Mouse (Mus musculus) adrenal gland, adult 8-10 months (tissue): ENCODE results near the gene Sox2. TPM values are rescaled to one million over a fixed set of nuclear protein-coding genes. Genes with fewer than 3 reads are reported as not detected.

Experiments used
- DNase-seq: peaks from one replicate; pipeline ENCODE4 v3.0.0; 2022
- total RNA-seq, 4 experiments: library from RNA; stranded (reverse); gene quantifications; 2 replicates each; pipeline ENCODE4 v1.2.4; 2022

Gene Sox2
- total RNA-seq, 4 experiments from 2014 or later: 0.28 to 0.38 (median 0.33) TPM

DNA sequence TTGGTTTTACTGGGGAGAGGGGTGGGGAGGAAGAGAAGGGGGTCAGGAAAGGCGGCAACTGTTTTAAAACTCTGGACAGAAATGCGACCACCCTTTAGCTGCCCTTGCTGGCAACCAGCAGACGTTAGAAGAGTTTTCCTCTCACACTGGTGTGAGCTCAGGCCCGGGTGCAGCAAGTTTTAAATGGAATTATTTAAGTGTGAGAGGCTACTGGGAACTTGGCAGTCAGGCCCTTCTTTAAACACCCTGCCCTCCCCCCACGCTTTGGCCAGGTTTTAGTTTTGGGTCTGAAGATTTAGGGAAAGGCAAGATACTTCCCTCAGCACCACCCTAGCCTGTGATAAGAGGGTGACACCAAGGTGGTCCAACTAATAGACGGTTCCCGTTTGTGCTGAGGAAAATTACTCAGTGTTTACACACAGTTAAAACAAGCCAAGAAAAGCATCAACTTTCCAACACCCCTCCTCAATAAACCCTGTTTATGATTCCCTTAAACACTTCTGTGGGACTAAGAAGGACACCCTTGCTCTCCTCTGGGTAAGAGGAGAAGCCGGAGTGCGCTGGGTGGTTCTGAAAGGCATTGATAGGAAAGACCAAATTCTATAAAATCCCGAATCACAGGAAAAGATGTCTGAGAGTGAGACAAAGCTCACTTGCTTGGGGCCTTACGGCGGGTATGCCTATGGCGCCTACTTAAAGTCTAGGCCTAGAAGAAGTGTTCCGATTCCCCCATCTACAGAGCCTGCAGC is 10.5 kb downstream of the Sox2 start:
- no peak for DNase-seq

DNA sequence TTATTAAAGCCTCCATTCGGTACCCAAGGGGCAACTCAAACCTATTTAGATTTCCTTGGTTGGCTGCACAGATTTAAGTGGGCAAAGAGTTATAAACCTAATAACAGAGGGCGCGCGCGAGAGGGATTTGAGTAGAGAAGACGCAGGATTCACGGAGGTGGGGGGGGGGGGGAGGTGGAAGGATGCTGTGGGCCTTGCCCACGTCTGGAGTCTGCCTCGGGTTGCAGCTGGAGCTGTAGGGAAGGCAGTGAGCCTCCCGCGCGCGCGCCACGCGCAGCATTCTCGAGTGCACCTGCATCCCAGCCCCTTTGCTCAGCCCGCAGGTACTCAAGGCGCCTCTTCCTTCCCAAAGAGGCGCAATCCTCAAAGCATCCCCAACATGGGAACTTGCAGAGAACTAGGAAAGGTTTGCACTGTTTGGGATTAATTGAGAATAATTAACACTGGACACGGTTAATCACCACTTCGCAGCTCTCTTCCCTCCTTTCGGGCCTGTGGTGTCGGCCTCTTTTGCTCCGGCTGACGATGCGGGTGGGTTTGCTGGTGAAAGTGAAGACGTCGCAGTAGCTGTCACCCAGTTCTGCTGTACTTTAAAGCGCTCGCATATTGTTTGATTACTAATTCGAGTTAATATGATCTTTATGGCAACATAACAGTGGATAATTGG is 11.3 kb downstream of the Sox2 start:
- no peak for DNase-seq

DNA sequence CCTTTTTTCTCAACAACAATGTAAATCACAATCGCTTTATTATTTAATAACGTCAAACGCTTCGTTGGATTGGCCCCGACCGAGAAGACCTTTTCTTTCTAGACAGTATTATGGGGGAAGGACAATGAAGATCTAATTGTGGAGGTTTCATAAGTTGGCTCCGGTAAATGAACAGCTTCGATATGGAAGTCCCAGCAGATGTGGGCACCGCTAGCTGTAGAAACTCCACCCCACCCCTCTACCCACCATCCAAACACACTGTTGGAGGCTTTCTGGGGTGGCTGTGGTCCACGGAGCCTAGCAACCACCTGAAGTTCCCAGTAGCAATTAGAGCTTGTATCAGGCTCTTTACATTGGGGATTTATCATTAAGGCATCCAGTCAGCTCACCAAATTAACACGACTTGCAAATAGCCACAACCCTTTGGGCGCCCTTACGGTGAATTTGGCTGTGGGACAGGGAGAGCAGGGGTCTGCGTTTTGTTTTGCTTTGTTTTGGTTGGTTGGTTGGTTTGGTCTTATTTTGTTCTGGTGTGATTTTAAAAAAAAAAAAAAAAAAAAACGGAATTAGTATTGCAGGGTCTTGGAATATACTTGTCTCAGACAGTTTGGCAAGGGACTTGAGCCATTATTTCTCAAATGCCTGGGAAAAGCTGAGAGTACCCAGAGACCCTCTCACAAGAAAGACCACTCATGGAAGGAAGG is 12.0 kb downstream of the Sox2 start:
- no peak for DNase-seq

DNA sequence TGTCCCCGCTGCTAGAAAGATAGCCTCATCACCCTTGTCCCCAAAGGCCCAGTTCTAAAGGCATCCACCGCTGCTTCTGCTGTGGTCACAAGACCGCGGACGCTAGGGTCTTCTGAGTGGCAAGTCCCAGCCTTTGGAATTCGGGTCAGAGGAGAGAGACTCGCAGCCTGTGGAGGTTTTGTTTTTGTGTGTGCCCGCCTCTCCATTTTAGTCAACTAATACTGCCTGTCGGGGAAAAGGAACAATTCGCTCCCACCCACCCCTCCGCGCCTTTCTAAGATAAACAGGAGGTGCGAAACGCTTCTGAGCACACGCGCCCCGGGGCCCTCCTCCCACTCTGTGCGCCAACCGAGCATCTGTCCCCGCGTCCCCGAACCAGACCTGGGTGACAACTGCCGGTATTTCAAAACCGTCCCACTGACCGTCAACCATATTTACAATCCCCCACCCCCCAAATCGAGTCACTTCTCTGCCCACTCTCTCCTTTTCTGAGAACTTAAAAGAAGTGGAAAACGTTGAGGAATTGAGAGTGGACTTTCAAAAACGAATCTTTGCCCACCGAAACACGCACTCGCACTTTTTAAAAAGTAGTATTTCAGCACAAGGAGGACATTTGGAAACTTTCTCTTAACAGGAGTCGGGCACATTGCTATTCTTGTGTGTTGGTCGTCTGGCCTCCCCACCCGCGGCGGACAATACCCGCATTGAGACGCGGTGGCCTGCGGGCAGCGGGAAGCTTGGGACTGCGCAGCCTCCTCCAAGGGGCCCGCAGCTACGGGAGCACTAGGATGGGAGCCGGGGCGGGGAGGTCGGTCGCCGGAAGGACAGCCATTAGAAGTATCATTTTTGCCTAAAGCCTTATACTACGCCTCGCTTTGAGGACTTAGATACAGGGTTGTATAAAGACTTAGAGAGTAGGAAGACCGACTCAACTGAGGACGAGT is 12.8 kb downstream of the Sox2 start:
- no peak for DNase-seq

DNA sequence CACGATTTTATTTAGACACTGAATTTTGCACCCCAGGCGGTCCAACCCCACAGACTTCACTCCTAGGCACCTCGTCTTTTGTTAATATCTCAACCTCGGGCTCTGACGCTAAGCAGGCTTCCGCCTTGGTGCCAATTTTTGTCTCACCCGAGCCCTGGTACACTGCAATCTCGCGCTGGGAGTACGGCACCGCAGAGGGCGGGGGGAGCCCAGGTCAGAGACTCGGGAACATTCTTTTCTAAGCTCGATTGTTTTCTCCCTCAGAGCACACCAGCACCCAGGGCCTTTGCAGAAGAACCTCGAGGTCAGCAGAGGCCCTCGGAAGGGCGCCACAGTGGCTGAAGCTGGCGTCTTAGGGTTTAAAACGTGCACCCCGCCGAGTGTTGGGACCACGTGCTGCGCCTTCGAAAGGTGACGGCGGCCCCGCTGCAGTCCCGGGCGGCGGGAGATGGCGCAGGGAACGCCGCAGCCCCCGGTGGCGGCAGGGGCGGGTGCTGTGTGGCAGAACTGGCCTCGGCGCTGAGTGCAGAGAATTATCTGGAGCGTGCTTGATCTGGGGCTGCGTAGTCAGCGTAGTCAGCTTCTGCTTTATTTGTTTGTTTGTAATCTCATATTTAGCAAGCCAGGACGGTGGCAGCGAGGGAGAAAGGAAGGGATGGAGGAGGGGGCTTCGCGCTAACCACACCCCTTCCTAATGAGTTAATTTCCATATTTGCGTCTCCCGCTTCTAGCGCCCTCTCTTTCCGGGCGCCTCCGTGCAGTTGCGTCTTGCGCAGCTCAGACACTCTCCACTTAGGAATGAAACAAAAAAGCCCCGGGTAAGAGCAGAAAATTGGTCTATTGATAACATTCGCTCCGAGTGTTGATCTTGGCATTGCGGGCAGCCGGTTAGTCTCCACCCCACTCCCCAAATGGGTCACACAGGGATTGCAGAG is 13.8 kb downstream of the Sox2 start:
- DNase-seq: no peak

DNA sequence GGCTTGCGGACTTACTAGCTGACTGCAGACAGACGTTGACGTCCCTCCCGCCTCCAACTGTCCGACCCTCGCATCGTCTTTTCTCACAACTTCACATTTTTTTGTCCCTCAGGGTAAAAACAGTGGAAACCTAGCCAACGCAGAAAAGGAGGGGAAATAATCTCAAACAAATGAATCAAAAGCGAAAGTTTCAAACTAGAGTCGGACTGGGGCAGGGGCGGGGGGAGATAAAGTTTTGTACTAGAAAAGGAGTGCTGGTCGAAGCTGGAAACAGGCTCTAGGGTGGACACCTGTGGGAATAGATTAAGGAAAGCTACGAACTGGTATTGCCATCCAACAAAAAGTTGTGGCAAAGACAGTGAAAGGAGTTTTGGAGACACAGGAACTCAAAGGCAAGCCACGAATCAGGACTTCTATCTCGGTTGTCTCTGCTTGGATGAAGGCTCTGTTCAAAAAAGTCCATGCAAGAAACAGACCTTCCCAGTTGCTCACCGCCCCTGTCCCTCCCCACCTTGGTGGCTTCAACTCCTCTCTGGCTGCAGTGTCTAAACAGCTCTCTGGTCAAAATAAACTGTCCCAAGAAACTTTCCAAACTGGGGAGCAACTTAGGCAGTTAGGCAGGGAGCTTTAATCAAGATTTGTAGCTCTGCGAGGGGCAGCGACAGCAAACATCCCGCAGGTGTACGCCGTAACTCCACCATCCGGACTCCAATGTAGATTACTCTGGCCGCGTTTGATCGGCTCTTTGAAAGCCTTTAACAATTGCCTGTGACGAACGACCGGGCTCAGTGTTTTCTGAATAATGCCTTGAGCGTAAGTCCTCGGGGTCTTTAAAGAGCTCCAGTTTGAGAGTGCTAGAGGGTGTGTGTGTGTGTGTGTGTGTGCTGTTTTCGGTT is 14.7 kb downstream of the Sox2 start:
- no peak for DNase-seq

DNA sequence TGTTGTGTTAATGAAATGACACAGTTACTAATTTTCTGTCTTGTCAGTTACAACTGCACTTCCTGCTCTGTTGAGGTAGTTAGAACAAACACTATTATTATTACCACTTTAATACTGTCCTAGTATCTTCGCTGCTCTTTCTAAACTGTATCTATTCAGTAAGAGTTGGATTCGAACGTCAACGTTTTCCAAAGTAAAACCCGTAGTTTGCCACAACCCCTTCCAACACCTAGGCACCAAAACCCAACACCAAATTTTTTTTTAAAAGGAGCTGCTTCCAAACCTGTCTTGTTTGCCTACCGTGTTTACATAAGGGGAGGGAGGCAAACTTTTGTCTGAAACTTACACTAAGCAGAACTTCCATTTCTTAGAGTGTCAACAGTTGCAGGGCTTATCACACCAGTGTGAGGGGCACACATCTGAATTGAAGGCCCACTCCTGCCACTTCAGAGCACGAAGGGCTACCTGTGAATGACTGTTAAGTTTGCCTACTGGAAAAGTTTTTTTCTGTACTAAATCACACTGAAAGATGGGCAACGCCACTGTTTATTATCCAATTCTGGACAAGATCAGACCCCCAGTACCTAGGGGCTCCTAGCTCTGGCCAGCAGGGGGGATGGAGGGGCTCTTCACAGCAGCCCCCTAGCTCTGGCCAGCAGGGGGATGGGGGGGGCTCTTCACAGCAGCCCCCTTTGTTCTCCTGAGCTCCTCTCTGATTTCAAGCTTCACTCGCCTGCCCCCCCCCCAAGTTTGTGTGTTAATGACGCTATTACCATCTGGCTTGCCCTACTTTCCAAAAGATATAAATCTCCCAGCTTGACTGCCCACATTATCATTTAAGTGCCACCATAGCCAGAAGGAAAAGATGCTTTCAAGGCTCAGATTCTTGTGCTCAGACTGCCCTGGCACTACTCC is 15.8 kb downstream of the Sox2 start:
- DNase-seq: no peak

DNA sequence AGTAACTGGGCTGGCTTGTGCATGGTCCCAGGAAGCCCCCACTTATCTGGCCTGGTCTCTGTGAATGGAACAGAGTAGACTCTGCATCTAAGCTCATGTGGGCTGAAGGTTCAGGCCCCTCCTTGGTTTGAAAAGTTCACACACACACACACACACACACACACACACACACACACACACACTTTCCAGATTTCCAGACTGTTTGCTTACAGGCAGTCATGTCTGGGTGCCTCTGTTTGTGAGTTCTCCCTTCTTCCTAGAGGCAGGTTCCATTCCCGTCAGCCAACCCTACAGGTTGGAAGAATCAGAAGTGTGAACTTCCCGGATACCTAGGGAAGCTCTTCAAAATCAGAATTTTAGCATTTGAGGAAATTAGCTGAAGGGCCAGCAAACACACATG is 17.0 kb downstream of the Sox2 start:
- no peak for DNase-seq

DNA sequence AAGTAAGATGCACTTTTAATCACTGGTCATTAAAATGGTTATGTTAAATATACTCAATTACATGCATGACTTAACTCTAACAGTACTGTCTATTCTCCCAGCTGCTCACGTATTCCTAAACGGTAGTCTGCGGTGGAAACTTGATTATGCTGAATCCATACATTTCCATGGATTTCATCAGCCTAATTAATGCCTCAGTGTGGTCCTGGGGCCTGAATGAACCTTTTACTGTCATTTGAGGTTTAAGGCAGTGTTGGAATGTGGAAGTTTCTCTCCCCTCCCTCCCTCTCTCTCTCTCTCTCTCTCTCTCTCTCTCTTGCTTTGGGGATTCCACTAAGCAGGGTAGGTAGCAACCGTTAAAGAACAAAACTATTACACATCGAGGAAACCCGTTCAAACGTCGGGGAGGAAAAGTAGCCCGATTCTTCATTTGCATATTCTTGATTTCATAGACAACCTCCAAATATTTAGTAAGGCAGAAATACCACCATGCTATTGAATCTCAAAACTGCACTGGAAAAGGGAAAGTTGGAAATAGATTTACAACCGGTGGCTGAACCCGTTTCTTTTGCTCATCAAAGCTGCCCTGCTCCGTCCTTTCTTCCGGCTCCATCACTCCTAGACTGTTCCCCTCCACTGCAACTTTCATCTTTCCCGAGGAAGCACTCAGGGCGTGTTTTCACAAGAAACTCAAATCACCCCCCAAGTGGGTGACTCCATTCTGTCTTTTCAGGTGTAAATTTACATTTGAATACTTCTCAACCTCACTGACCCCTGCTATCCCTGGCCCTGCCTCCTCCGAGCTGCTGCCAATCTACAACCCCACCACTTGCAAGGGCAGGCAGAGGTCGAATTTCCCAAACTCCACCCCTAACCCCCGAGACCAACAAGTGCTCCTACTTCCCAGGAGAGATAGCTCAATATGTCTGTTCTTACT is 17.9 kb downstream of the Sox2 start:
- DNase-seq: no peak

DNA sequence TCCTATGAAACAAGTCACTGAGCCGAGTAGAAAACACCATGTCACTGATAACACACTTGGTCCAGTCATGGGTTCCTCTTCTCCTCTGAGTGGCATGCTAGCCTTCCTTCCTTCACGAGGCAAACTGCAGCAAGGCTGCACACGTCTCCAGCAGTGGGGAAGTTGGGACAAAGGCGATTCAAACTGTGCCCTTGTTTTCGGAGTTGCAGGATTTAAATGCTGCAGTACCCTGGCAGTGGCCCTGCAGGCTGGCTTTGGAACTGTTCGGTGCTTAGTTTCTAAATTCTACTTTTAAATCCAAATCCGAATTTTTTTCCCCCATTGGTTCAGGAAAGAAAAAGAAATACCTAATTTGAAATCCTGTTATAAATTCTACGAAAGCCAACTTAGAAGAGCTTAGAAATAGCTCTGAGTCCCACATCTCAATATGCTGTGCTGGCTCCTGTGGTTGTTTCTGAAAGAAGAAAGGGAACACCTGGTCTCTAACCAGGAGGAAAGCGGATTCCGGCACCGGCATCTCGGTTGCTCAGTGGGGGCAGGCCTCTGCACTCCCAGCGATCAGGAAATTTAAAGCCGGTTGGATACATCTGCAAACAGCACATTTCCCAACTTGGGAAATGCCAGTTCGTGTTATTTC is 20.9 kb downstream of the Sox2 start:
- no peak for DNase-seq

DNA sequence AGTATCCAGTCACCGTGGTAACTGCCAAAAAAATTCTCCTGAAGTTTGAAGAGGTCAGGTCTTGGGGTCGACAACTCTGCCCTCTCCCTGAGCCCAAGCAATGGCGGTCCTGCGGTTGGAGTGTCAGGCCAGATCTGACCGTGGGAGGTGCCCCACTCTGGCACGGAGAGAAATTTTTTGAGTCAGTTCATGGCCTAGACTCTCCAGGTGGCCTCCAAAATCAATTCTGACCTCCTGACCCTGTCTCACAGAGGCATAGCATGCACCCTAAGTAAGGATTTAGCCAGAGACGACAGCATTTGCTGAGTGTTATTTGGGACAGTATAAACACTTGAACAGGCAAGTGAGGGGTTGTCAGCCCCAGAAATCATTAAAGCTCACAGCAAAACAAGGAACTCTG is 28.6 kb downstream of the Sox2 start:
- no peak for DNase-seq

DNA sequence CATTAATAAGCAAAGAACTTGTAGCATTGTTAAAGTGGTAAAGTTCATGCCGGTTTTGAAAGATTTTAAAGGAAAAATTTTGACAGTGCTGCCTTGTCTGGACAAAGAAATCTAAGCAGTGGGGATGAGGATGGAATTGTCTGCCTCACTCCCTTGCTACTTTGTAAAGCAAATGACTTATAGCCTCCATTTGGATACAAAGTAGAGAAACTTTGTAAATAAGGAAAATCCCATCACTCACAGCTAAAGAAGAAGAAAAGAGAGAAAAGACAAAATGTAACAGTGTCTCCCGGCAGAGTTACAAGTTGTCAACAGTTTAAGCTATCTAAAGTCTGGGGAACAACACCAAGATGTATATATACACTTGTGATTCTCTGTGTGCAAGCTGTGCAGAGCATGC is 29.2 kb downstream of the Sox2 start:
- DNase-seq: no peak

DNA sequence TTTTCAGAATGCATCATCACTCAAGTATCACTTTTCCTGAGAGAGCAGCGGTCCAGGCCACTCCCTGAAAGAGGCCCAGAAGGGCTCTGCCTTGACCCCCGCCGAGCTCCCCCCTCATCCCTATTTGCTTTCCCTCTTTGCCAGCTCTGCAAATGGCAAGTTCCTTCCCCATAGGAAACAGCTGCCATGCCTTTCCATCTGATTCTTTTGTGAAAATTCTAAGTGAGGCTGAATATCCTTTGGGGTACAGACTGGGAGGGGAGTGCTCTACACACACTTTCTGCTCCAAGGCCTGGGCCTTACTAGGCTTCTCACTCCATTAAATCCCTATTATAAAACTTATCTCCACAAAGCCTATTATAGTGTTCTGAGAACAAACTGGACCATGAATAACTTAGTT is 29.7 kb downstream of the Sox2 start:
- DNase-seq: no peak

DNA sequence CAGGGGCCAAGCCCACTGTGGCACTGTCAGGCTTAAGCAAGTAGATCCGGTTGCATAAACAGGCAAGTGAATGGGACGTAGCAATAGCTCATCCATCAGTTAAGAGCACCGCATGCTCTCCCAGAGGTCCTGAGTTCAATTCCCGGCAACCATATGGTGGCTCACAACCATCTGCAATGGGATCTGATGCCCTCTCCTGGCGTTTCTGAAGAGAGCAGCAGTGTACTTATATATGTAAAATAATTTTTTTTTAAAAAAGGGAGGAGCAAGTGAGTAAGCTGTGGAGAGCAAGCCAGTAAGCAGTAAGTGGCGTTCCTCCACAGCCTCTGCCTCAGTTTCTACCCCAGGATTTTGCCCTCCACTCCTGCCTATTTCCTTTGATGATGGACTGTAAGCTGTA is 37.9 kb downstream of the Sox2 start:
- no peak for DNase-seq

DNA sequence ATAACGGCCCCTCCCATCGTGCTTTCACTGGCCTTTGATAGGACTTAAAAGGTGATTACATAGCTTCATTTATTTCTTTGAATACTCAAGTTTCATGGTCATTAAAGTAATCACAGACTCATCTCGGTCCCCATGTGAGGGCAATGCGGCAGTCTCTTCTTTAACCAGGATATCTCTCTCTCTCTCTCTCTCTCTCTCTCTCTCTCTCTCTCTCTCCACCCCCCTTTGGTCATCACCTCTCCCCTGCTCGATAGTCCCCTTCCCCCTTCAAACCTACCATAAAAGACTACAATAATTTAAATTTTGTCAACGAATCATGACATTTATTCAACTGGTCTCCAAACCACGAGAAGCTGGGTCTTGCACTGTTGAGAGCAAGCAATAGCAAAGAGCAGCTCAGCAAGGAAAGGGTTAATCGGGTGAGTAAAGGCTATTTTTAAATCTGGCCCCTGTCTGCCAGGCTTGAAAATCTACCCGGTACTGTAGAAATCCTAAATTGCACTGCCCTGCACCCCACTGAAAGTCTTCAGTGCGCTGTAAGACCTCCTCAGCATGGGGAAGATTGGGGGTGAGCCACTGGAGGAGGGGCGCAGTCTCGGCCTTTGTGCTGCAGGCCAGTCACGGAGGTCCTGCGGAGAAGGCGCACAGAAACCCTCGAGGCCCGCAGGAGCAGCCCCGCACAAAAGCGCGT is 41.6 kb downstream of the Sox2 start:
- no peak for DNase-seq

DNA sequence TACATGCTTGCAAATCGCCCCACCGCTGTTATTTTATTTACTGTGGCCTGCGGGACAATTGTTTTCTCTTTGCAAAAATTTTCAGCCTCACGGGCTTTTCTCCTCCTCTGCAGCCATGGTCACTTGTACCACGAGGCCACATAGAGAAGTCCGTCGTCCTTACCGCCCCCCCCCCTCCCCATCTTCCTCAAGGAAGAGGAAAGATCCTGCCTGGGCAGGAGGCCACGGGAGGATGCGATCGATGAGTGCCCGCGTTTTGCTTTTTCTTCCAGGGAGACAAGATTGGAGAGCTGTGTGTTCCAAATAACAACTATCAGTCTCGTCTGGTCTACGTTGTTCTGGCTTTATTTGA is 42.2 kb downstream of the Sox2 start:
- no peak for DNase-seq
